In the genomic region with DNA sequence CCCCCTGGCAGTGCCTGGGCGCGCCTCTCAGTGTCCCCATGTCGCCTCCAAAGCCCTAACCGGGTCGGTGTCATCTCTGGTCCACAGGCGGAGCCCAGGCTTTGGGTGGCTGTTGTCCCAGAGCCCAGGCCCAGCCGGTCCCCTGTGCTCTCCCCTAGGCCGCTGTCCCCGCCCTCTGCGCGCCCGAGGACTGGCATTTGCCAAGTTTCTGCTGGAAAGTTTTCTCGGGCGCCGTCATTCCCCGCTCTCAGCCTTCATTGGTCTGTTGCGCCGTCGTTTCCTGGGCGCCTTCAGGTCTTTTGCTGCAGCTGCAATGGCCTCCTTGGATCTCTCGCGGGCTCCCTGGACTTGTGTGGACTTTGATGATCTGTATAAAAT, we compare ENCODE assay signal across 9 mouse cellular contexts. TPM values are rescaled to one million over a fixed set of nuclear protein-coding genes. Genes with fewer than 3 reads are reported as not detected.
DNase-seq lines count a peak whose midpoint lies in the region; ATAC-seq and TF ChIP-seq lines count a peak whose summit lies in the region.
"Had no signal": no experiment of that assay in that cellular context is flagged by ENCODE, and none has a peak within 500 bp of the region (broad histone marks: within the 10 kb centered on the region; RNA-seq: fewer than 3 reads in every experiment).

No protein-coding gene starts in this region.

- H3K36me3 ChIP-seq in forebrain, embryonic 13.5 days (ENCODE audit: poor library complexity, severe bottlenecking): no peaks in the 10 kb centered on the region
- no peaks in the 10 kb centered on the region for H3K36me3 ChIP-seq in heart, embryonic 15.5 days
- no peaks in the 10 kb centered on the region for H3K36me3 ChIP-seq in liver, embryonic 13.5 days
- no peaks in the 10 kb centered on the region for H3K36me3 ChIP-seq in neural tube, embryonic 14.5 days (ENCODE audit: control insufficient read depth, insufficient read depth, low read length)

- WGBS in forebrain, embryonic 13.5 days: 0% methylated on average over 22 of the region's 22 CpGs
- under 1% methylated on average over 22 of the region's 22 CpGs for WGBS in heart, embryonic 15.5 days
- 4% methylated on average over 22 of the region's 22 CpGs for WGBS in liver, embryonic 13.5 days (ENCODE audit: insufficient replicate concordance)
- WGBS in neural tube, embryonic 14.5 days: under 1% methylated on average over 21 of the region's 22 CpGs

- peaks cover 19% of the 10 kb centered on the region for H3K4me1 ChIP-seq in forebrain, embryonic 13.5 days
- peaks cover 21% of the 10 kb centered on the region for H3K4me1 ChIP-seq in heart, embryonic 15.5 days (replicated peaks)
- H3K4me1 ChIP-seq in liver, embryonic 13.5 days (replicated peaks): no peaks in the 10 kb centered on the region
- no peaks in the 10 kb centered on the region for H3K4me1 ChIP-seq in neural tube, embryonic 14.5 days (ENCODE audit: control insufficient read depth, insufficient read depth, low read length)

- 0 out of 2 replicates have a peak, but pooled peaks cover 14% of the 10 kb centered on the region for H3K27me3 ChIP-seq in forebrain, embryonic 13.5 days
- no peaks in the 10 kb centered on the region for H3K27me3 ChIP-seq in heart, embryonic 15.5 days
- peaks cover 29% of the 10 kb centered on the region for H3K27me3 ChIP-seq in liver, embryonic 13.5 days
- H3K27me3 ChIP-seq in neural tube, embryonic 14.5 days (ENCODE audit: control insufficient read depth, insufficient read depth, low read length): no peaks in the 10 kb centered on the region
- H3K27me3 ChIP-seq: CH12.LX had no signal

- H3K4me2 ChIP-seq in forebrain, embryonic 13.5 days: peak overlapping the region; percentile 92
- H3K4me2 ChIP-seq in heart, embryonic 15.5 days: peak overlapping the region; percentile 91
- H3K4me2 ChIP-seq in liver, embryonic 13.5 days: peak overlapping the region; percentile 54
- H3K4me2 ChIP-seq in neural tube, embryonic 14.5 days (ENCODE audit: low read depth, low read length): peak overlapping the region; percentile 89

- H3K4me3 ChIP-seq in forebrain, embryonic 13.5 days: peak overlapping the region; percentile 64
- peak overlapping the region; percentile 77 for H3K4me3 ChIP-seq in heart, embryonic 15.5 days
- H3K4me3 ChIP-seq in liver, embryonic 13.5 days (replicated peaks): peak overlapping the region; percentile 50
- peak overlapping the region; percentile 57 for H3K4me3 ChIP-seq in neural tube, embryonic 14.5 days (ENCODE audit: low read depth, low read length)

- no peak for TF ChIP-seq CTCF in brain, embryonic 14.5 days (IDR thresholded peaks at IDR 0.05; ENCODE audit: borderline replicate concordance, extremely low read depth, insufficient read depth, insufficient read length)

- peak overlapping the region; percentile 82 for H3K9ac ChIP-seq in forebrain, embryonic 13.5 days
- H3K9ac ChIP-seq in heart, embryonic 15.5 days: peak overlapping the region; percentile 97
- H3K9ac ChIP-seq in liver, embryonic 13.5 days: peak overlapping the region; percentile 59
- peak overlapping the region; percentile 72 for H3K9ac ChIP-seq in neural tube, embryonic 14.5 days (replicated peaks; ENCODE audit: low read depth, low read length)

- peak; percentile 93 for ATAC-seq in forebrain, embryonic 13.5 days
- ATAC-seq in heart, embryonic 15.5 days (replicated peaks; ENCODE audit: insufficient number of reproducible peaks, insufficient read depth, low FRiP score, low read depth): peak; percentile 95
- ATAC-seq in liver, embryonic 13.5 days (ENCODE audit: low read depth): peak; percentile 57; the same call in 1 of the 2 replicates
- ATAC-seq in neural tube, embryonic 14.5 days (ENCODE audit: low read depth): peak; percentile 89

- peak; percentile 89 for DNase-seq in 3134 (ENCODE audit: extremely low read depth, insufficient read length, low spot score)
- DNase-seq in brain, embryonic 14.5 days (ENCODE audit: low read depth): peak; percentile 90
- DNase-seq in kidney, postnatal 14 days: peak; percentile 94
- DNase-seq in liver, embryonic 13.5 days: no peak
- peak; percentile 84 for DNase-seq in urinary bladder, adult 2 months (ENCODE audit: low spot score)

- peak overlapping the region; percentile 76 for H3K27ac ChIP-seq in forebrain, embryonic 13.5 days
- peak overlapping the region; percentile 99 for H3K27ac ChIP-seq in heart, embryonic 15.5 days
- H3K27ac ChIP-seq in liver, embryonic 13.5 days: peak overlapping the region; percentile 56
- H3K27ac ChIP-seq in neural tube, embryonic 14.5 days (ENCODE audit: low read depth, low read length): peak overlapping the region; percentile 71

- TF ChIP-seq POLR2A in brain, embryonic 14.5 days (IDR thresholded peaks at IDR 0.05; ENCODE audit: borderline replicate concordance, extremely low read depth, insufficient read depth, insufficient read length, poor library complexity, severe bottlenecking): peak; percentile 33; the same call in 1 of the 2 replicates

- no peaks in the 10 kb centered on the region for H3K9me3 ChIP-seq in forebrain, embryonic 13.5 days (replicated peaks)
- no peaks in the 10 kb centered on the region for H3K9me3 ChIP-seq in heart, embryonic 15.5 days (replicated peaks)
- H3K9me3 ChIP-seq in liver, embryonic 13.5 days (replicated peaks): no peaks in the 10 kb centered on the region
- H3K9me3 ChIP-seq in neural tube, embryonic 14.5 days (ENCODE audit: control insufficient read depth, low read length): no peaks in the 10 kb centered on the region

RNA-seq across cellular contexts. Expression of gene Parva, which starts 0.8 kb away (rescaled TPM):
- polyA plus RNA-seq in brain, embryonic 14.5 days (2012; rRNA removed): 19.8 and 33.6 TPM in 2 replicates
- polyA plus RNA-seq in forebrain, embryonic 13.5 days (2015; fragmentation: Nextera tagmentation; extraction: Ambion mirVana): 27.6 and 31.9 TPM in 2 replicates
- 74.6 and 83.2 TPM in 2 replicates for polyA plus RNA-seq in heart, embryonic 15.5 days (2015; fragmentation: Nextera tagmentation; extraction: Ambion mirVana)
- 8.1 and 9.8 TPM in 2 replicates for polyA plus RNA-seq in liver, embryonic 13.5 days (2015; fragmentation: Nextera tagmentation; extraction: Ambion mirVana)
- 18.4 and 29.9 TPM in 2 replicates for polyA plus RNA-seq in neural tube, embryonic 14.5 days (2014; fragmentation: Nextera tagmentation; extraction: Ambion mirVana)
- 140 and 183 TPM in 2 replicates for polyA plus RNA-seq in urinary bladder, adult 2 months (2012; rRNA removed)
